Mouse (Mus musculus) thymus, adult 2 months (tissue): Measurements from ENCODE around the gene Stab2. TPM values are rescaled to one million over a fixed set of nuclear protein-coding genes. Genes with fewer than 3 reads are reported as not detected.

Experiments
- DNase-seq: peaks from one replicate; pipeline ENCODE4 v3.0.0; 2021
- H3K27ac ChIP-seq: fragments of 200-500 bp; 2 replicates; pipeline ENCODE4 v1.5.1; 2012; ENCODE audit warnings: low read length, control low read depth; ENCODE audit not compliant: control insufficient read depth, insufficient read depth
- H3K27me3 ChIP-seq: fragments of 200-500 bp; 2 replicates; pipeline ENCODE4 v1.6.1; 2012; ENCODE audit warnings: mild to moderate bottlenecking, low read length, moderate library complexity, mixed read lengths; ENCODE audit not compliant: control insufficient read depth, insufficient read depth
- H3K36me3 ChIP-seq: fragments of 200-500 bp; 2 replicates; pipeline ENCODE4 v1.6.1; 2012; ENCODE audit warnings: mild to moderate bottlenecking, low read length, moderate library complexity; ENCODE audit not compliant: control insufficient read depth, insufficient read depth
- H3K4me1 ChIP-seq: fragments of 200-500 bp; replicated peaks from 2 replicates; pipeline ENCODE4 v1.6.1; 2012; ENCODE audit warnings: low read length; ENCODE audit not compliant: control insufficient read depth, insufficient read depth
- H3K4me3 ChIP-seq: fragments of 200-500 bp; 2 replicates; pipeline ENCODE4 v1.5.1; 2012; ENCODE audit warnings: mild to moderate bottlenecking, low read length, control low read depth, moderate library complexity; ENCODE audit not compliant: control insufficient read depth, insufficient read depth
- CTCF ChIP-seq: fragments of 200-500 bp; IDR thresholded peaks from 2 replicates; pipeline ENCODE4 v1.5.1; 2012; ENCODE audit warnings: mild to moderate bottlenecking, control low read depth, low read length, moderate library complexity, borderline replicate concordance; ENCODE audit not compliant: control insufficient read depth, poor library complexity, insufficient read depth; ENCODE audit errors: extremely low read depth
- POLR2A ChIP-seq: fragments of 200-500 bp; IDR thresholded peaks from 2 replicates; pipeline ENCODE4 v1.6.1; 2012; ENCODE audit warnings: mild to moderate bottlenecking, low read length, control low read depth, moderate library complexity; ENCODE audit not compliant: control insufficient read depth, poor library complexity, insufficient read depth; ENCODE audit errors: extremely low read depth
- WGBS: fragments of 180-500 bp; shearing (Covaris S2); methylation state at CpG from one replicate; pipeline ENCODE4 v1.1.7; 2018; 5-methylcytosine and 5-hydroxymethylcytosine counted together
- polyA plus RNA-seq: library from polyadenylated mRNA; depleted of rRNA; stranded (reverse); fragments of >200 nt; gene quantifications from 2 replicates; pipeline ENCODE4 v1.2.3, GENCODE M21; 2012

Stab2 gene
- polyA plus RNA-seq, 1 experiment = 8.5 TPM

GRCm38 (mm10) chr10:86862496-86862895, 145.3 kb downstream of the Stab2 start:
- no peak for DNase-seq
- no peaks in the 10 kb centered on the region for H3K36me3 ChIP-seq
- no peaks in the 10 kb centered on the region for H3K27me3 ChIP-seq
- WGBS = 92% methylated on average over 6 of the region's 6 CpGs
- no peak overlapping the region for H3K4me3 ChIP-seq
- H3K4me1 ChIP-seq = no peaks in the 10 kb centered on the region
- no peak overlapping the region for H3K27ac ChIP-seq
- TF ChIP-seq CTCF (no peak), POLR2A (no peak)

- Histone ChIP-seq H3K4me3 (no peak overlapping the region), H3K27ac (no peak overlapping the region), H3K4me1 (no peaks in the 10 kb centered on the region), H3K27me3 (no peaks in the 10 kb centered on the region), H3K36me3 (no peaks in the 10 kb centered on the region)
- no peak for DNase-seq
- 80% methylated on average over 4 of the region's 4 CpGs for WGBS
- no peak for TF ChIP-seq POLR2A
- no peak for TF ChIP-seq CTCF
Measured at GRCm38 (mm10) chr10:86860396-86860795, 147.4 kb downstream of the Stab2 start.

- no peak for DNase-seq
- no peak overlapping the region for H3K4me3 ChIP-seq
- no peaks in the 10 kb centered on the region for H3K36me3 ChIP-seq
- H3K27me3 ChIP-seq = no peaks in the 10 kb centered on the region
- TF ChIP-seq CTCF (no peak), POLR2A (no peak)
- H3K4me1 ChIP-seq = no peaks in the 10 kb centered on the region
- WGBS = 89% methylated on average over 3 of the region's 3 CpGs
- no peak overlapping the region for H3K27ac ChIP-seq
Measured at GRCm38 (mm10) chr10:86853433-86853832, 154.4 kb downstream of the Stab2 start.

GRCm38 (mm10) chr10:86852160-86852559, 155.7 kb downstream of the Stab2 start:
- Histone ChIP-seq H3K27ac (no peak overlapping the region), H3K36me3 (no peaks in the 10 kb centered on the region), H3K27me3 (no peaks in the 10 kb centered on the region), H3K4me3 (no peak overlapping the region), H3K4me1 (no peaks in the 10 kb centered on the region)
- TF ChIP-seq CTCF = no peak
- no peak for TF ChIP-seq POLR2A
- no peak for DNase-seq
- 89% methylated on average over 6 of the region's 6 CpGs for WGBS

- TF ChIP-seq POLR2A = no peak
- H3K27ac ChIP-seq = no peak overlapping the region
- 89% methylated on average over 4 of the region's 4 CpGs for WGBS
- no peak overlapping the region for H3K4me3 ChIP-seq
- H3K27me3 ChIP-seq = no peaks in the 10 kb centered on the region
- H3K4me1 ChIP-seq = no peaks in the 10 kb centered on the region
- DNase-seq = no peak
- H3K36me3 ChIP-seq = no peaks in the 10 kb centered on the region
Measured at GRCm38 (mm10) chr10:86849508-86849907, 158.3 kb downstream of the Stab2 start.

GRCm38 (mm10) chr10:86849087-86849486, 158.7 kb downstream of the Stab2 start:
- TF ChIP-seq POLR2A (no peak), CTCF (no peak)
- no peak for DNase-seq
- H3K4me1 ChIP-seq = no peaks in the 10 kb centered on the region
- WGBS = 90% methylated on average over 4 of the region's 4 CpGs
- H3K4me3 ChIP-seq = no peak overlapping the region
- no peaks in the 10 kb centered on the region for H3K36me3 ChIP-seq
- no peak overlapping the region for H3K27ac ChIP-seq
- no peaks in the 10 kb centered on the region for H3K27me3 ChIP-seq

GRCm38 (mm10) chr10:86846926-86847467, 160.8 kb downstream of the Stab2 start:
- Histone ChIP-seq H3K4me1 (no peaks in the 10 kb centered on the region), H3K4me3 (no peak overlapping the region), H3K27me3 (no peaks in the 10 kb centered on the region), H3K36me3 (no peaks in the 10 kb centered on the region), H3K27ac (no peak overlapping the region)
- TF ChIP-seq CTCF = no peak
- no peak for TF ChIP-seq POLR2A
- no peak for DNase-seq
- 92% methylated on average over 9 of the region's 9 CpGs for WGBS
